Mouse (Mus musculus): ENCODE measurements around the gene Dapk3. TPM values are rescaled to one million over a fixed set of nuclear protein-coding genes. Genes with fewer than 3 reads are reported as not detected.

Dapk3 gene
- polyA plus RNA-seq, 1 experiment from 2014 or later: 66.9 TPM

DNA sequence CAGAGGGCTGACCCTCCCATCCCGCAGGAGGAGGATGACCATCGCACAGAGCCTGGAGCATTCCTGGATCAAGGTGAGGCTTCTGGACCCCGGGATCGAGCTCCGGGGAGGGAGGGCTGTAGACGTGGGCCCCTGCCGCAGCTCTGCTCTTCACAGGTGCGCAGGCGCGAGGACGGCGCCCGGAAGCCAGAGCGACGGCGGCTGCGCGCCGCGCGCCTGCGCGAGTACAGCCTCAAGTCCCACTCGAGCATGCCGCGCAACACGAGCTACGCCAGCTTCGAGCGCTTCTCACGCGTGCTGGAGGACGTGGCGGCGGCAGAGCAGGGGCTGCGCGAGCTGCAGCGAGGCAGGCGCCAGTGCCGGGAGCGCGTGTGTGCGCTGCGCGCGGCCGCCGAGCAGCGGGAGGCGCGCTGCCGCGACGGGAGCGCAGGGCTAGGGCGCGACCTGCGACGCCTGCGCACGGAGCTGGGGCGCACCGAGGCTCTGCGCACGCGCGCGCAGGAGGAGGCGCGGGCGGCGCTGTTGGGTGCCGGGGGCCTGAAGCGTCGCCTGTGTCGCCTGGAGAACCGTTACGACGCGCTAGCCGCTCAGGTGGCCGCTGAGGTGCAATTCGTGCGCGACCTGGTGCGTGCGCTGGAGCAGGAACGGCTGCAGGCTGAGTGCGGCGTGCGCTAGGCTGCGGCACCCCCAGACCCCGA, 9.6 kb downstream of the Dapk3 start:
- Histone ChIP-seq H3K36me3 (ENCODE audit: control insufficient read depth, insufficient read depth, low read length) (peaks cover 20% of the 10 kb centered on the region), H3K27ac (replicated peaks; ENCODE audit: low read depth, low read length) (peak overlapping the region; percentile 97), H3K4me2 (ENCODE audit: low read length) (peak overlapping the region; percentile 97), H3K4me3 (replicated peaks; ENCODE audit: low read depth, low read length) (peak overlapping the region; percentile 63), H3K9me3 (ENCODE audit: control insufficient read depth, low read length) (no peaks in the 10 kb centered on the region), H3K9ac (replicated peaks; ENCODE audit: low read length) (peak overlapping the region; percentile 73), H3K4me1 (ENCODE audit: control insufficient read depth, insufficient read depth, low read length) (peaks cover 9% of the 10 kb centered on the region; the same call in 1 of the 2 replicates), H3K27me3 (ENCODE audit: control insufficient read depth, insufficient read depth, low read length) (peaks cover 19% of the 10 kb centered on the region; the same call in 1 of the 2 replicates)
- DNase-seq: peak; percentile 95
- peak; percentile 90 for ATAC-seq (ENCODE audit: low FRiP score, low TSS enrichment)
- under 1% methylated on average over 93 of the region's 93 CpGs for WGBS

DNA sequence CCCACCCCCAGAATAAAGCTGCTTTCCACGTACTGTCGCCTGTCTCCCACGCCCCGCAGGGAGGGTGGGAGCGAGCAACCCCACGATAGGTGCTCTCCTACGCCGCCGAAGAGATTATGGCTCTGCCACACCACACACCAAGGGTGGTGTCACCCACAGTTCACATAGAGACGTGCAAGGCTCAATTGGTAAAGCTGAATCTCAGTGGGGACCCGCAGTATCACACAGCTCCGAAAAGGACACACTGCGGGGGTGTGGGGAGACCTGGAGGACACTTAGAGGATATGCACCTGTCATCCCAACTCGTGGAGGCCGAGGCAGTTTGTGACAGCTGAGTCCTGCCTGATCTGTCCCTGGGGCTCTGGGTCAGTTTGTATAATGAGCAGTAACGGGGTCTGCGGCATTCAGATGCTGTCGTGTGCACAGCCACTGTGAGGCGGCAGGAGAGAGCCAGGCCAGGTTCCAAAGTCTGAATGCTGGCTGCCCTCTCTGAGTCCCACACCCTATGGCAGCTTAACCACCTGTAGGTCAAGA, 10.2 kb downstream of the Dapk3 start:
- Histone ChIP-seq H3K27ac (replicated peaks; ENCODE audit: low read depth, low read length) (peak overlapping the region; percentile 97), H3K4me2 (ENCODE audit: low read length) (peak overlapping the region; percentile 97), H3K9me3 (ENCODE audit: control insufficient read depth, low read length) (no peaks in the 10 kb centered on the region), H3K27me3 (ENCODE audit: control insufficient read depth, insufficient read depth, low read length) (peaks cover 19% of the 10 kb centered on the region; the same call in 1 of the 2 replicates), H3K4me3 (replicated peaks; ENCODE audit: low read depth, low read length) (peak overlapping the region; percentile 63), H3K4me1 (ENCODE audit: control insufficient read depth, insufficient read depth, low read length) (peaks cover 9% of the 10 kb centered on the region; the same call in 1 of the 2 replicates), H3K36me3 (ENCODE audit: control insufficient read depth, insufficient read depth, low read length) (peaks cover 20% of the 10 kb centered on the region), H3K9ac (replicated peaks; ENCODE audit: low read length) (peak overlapping the region; percentile 73)
- ATAC-seq (ENCODE audit: low FRiP score, low TSS enrichment) (peak; percentile 11), DNase-seq (peak; percentile 64)
- 1% methylated on average over 19 of the region's 19 CpGs for whole genome bisulfite sequencing

DNA sequence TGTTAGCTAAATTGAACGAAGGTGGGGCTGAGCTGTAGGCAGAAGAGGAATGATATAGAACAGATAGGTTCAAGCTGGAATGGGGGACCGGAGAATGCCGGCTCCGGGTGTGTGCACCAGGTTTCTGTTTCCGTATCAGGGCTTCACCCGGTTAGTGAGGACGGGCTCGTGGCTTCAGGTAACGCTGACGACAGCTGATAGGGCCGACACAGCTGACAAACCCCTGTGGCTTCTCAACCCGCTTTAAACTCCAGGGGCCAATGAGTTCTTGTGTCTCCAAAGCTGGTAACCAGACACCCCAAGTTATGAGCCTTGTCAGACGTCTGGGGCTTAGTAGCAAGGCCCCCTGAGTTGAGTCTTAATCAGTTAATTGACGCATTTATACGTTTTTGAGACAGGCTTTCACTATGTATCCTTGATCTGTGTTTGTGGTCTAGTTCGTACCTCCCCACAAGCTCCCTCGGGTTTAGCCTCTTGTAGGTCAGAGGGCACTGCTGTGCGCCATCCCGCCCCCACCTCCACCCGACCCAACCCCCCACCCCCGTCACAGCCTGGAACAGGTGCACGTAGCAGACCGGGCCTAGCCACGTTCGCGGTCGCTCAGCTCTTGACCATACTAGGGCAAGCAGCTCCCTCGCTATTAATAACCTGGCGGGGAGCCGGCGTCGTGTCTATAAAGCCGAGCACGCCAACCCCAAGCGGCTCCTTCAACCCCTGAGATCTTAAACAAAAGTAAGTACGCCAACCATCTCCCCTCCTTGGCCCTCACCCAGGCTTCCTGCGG, 11.4 kb downstream of the Dapk3 start:
- Histone ChIP-seq H3K27ac (replicated peaks; ENCODE audit: low read depth, low read length) (no peak overlapping the region), H3K9ac (replicated peaks; ENCODE audit: low read length) (no peak overlapping the region), H3K4me1 (ENCODE audit: control insufficient read depth, insufficient read depth, low read length) (peaks cover 9% of the 10 kb centered on the region; the same call in 1 of the 2 replicates), H3K27me3 (ENCODE audit: control insufficient read depth, insufficient read depth, low read length) (peaks cover 19% of the 10 kb centered on the region; the same call in 1 of the 2 replicates), H3K4me3 (replicated peaks; ENCODE audit: low read depth, low read length) (no peak overlapping the region), H3K4me2 (ENCODE audit: low read length) (no peak overlapping the region), H3K36me3 (ENCODE audit: control insufficient read depth, insufficient read depth, low read length) (peaks cover 16% of the 10 kb centered on the region), H3K9me3 (ENCODE audit: control insufficient read depth, low read length) (no peaks in the 10 kb centered on the region)
- ATAC-seq (ENCODE audit: low FRiP score, low TSS enrichment) (no peak), DNase-seq (no peak)
- WGBS: 17% methylated on average over 37 of the region's 37 CpGs

DNA sequence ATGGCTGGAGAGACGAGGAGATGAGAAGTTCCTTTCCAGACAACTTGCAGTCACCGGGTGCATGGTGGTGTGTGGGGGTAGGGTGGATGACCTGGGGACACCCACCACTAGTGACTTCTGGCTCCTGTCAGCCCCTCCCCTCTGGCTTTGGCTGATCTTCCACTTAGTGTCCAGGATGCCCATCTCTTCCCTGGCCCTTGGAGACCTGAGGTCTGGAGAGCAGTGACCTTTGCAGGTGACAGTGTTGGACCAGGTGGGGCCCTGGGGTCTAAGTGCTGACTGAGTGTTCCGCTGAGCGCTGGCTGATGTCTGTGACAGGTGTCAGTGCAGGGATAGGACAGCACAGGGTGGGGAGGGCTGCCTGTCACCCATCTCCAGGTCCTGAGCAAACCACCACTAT, 12.5 kb downstream of the Dapk3 start:
- no peak overlapping the region for H3K9ac ChIP-seq (replicated peaks; ENCODE audit: low read length)
- no peak overlapping the region for H3K4me3 ChIP-seq (replicated peaks; ENCODE audit: low read depth, low read length)
- 67% methylated on average over 4 of the region's 4 CpGs for WGBS
- peaks cover 7% of the 10 kb centered on the region for H3K36me3 ChIP-seq (ENCODE audit: control insufficient read depth, insufficient read depth, low read length)
- H3K27ac ChIP-seq (replicated peaks; ENCODE audit: low read depth, low read length): no peak overlapping the region
- ATAC-seq (ENCODE audit: low FRiP score, low TSS enrichment) (no peak), DNase-seq (no peak)
- peaks cover 9% of the 10 kb centered on the region; the same call in 1 of the 2 replicates for H3K4me1 ChIP-seq (ENCODE audit: control insufficient read depth, insufficient read depth, low read length)
- H3K9me3 ChIP-seq (ENCODE audit: control insufficient read depth, low read length): no peaks in the 10 kb centered on the region
- H3K4me2 ChIP-seq (ENCODE audit: low read length): no peak overlapping the region
- peaks cover 19% of the 10 kb centered on the region; the same call in 1 of the 2 replicates for H3K27me3 ChIP-seq (ENCODE audit: control insufficient read depth, insufficient read depth, low read length)

DNA sequence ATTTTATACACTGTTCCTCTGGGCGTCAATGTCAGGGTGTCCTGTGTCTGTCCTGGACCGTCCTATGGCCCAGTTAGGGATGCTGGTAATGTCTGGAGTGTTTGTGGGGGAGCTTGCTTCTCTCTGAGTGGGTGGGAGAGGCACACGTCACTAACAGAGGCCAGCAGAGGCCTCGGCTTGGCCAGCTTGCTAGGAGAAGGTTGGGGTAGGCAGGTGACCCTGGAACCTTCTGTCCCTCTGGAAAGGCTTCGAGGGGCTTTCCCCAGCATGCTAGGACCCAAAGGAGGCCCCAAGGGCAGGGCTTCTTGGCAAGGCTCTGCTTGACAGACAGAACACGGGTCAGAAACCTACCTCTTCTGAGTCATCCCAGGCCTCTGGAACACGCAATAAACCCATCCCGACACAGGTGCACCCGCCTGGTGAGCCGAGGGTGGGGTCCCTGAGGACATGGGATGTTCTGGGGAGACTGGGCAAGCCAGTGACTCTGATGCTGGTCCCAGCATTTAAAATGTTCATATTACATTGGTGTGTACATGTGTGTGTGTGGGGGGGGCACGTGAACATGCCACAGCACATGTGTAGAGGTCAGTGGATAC, 13.8 kb downstream of the Dapk3 start:
- no peak overlapping the region for H3K27ac ChIP-seq (replicated peaks; ENCODE audit: low read depth, low read length)
- H3K27me3 ChIP-seq (ENCODE audit: control insufficient read depth, insufficient read depth, low read length): peaks cover 19% of the 10 kb centered on the region; the same call in 1 of the 2 replicates
- H3K4me3 ChIP-seq (replicated peaks; ENCODE audit: low read depth, low read length): no peak overlapping the region
- ATAC-seq (ENCODE audit: low FRiP score, low TSS enrichment): no peak
- H3K36me3 ChIP-seq (ENCODE audit: control insufficient read depth, insufficient read depth, low read length): no peaks in the 10 kb centered on the region
- no peak overlapping the region for H3K4me2 ChIP-seq (ENCODE audit: low read length)
- H3K9me3 ChIP-seq (ENCODE audit: control insufficient read depth, low read length): no peaks in the 10 kb centered on the region
- H3K9ac ChIP-seq (replicated peaks; ENCODE audit: low read length): no peak overlapping the region
- WGBS: 70% methylated on average over 11 of the region's 11 CpGs
- peaks cover 9% of the 10 kb centered on the region; the same call in 1 of the 2 replicates for H3K4me1 ChIP-seq (ENCODE audit: control insufficient read depth, insufficient read depth, low read length)
- no peak for DNase-seq

DNA sequence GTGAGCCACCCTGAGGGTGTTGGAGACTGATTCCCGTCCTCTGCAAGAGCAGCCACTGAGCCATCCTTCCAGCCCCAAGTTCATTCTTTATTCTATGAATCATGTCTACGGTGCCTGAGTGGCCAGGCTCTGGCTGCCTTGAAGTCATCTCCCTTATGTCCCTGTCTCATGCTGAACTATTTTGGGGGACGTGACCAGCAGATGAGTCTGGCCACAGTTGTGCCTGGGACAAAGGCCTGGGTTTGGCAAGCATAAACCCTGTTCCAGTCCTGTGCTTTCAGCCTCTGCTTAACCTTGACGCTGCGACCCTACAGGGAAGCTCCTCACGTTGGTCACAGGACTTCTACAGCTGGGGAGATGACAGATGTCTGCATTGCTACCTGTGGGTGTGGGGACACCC, 14.5 kb downstream of the Dapk3 start:
- ATAC-seq (ENCODE audit: low FRiP score, low TSS enrichment) (no peak), DNase-seq (no peak)
- Histone ChIP-seq H3K36me3 (ENCODE audit: control insufficient read depth, insufficient read depth, low read length) (no peaks in the 10 kb centered on the region), H3K9ac (replicated peaks; ENCODE audit: low read length) (no peak overlapping the region), H3K4me3 (replicated peaks; ENCODE audit: low read depth, low read length) (no peak overlapping the region), H3K27ac (replicated peaks; ENCODE audit: low read depth, low read length) (no peak overlapping the region), H3K9me3 (ENCODE audit: control insufficient read depth, low read length) (no peaks in the 10 kb centered on the region), H3K4me2 (ENCODE audit: low read length) (no peak overlapping the region), H3K27me3 (ENCODE audit: control insufficient read depth, insufficient read depth, low read length) (peaks cover 19% of the 10 kb centered on the region; the same call in 1 of the 2 replicates), H3K4me1 (ENCODE audit: control insufficient read depth, insufficient read depth, low read length) (peaks cover 5% of the 10 kb centered on the region; the same call in 1 of the 2 replicates)
- 54% methylated on average over 6 of the region's 6 CpGs for WGBS

DNA sequence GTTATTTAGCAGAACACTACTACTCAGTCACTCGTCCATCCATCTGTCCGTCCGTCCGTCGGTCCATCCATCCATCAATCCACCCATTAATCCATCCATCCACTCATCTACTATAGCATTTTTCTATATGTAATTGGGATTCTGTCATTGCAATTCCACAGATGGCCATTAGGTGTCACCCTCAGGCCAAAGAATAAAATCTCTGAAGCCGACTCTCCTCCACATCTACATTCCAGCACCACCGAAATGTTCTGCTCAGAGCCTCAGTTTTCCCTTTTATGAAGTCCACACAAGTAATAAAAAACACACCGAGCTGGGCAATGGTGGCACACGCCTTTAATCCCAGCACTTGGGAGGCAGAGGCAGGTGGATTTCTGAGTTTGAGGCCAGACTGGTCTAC, 15.4 kb downstream of the Dapk3 start:
- no peak overlapping the region for H3K4me2 ChIP-seq (ENCODE audit: low read length)
- no peak overlapping the region for H3K9ac ChIP-seq (replicated peaks; ENCODE audit: low read length)
- H3K27me3 ChIP-seq (ENCODE audit: control insufficient read depth, insufficient read depth, low read length): peaks cover 19% of the 10 kb centered on the region; the same call in 1 of the 2 replicates
- 3% methylated on average over 9 of the region's 9 CpGs for WGBS
- H3K4me3 ChIP-seq (replicated peaks; ENCODE audit: low read depth, low read length): no peak overlapping the region
- DNase-seq (peak; percentile 90), ATAC-seq (ENCODE audit: low FRiP score, low TSS enrichment) (no peak)
- H3K9me3 ChIP-seq (ENCODE audit: control insufficient read depth, low read length): no peaks in the 10 kb centered on the region
- H3K4me1 ChIP-seq (ENCODE audit: control insufficient read depth, insufficient read depth, low read length): peaks cover 2% of the 10 kb centered on the region; the same call in 1 of the 2 replicates
- H3K36me3 ChIP-seq (ENCODE audit: control insufficient read depth, insufficient read depth, low read length): no peaks in the 10 kb centered on the region
- no peak overlapping the region for H3K27ac ChIP-seq (replicated peaks; ENCODE audit: low read depth, low read length)

DNA sequence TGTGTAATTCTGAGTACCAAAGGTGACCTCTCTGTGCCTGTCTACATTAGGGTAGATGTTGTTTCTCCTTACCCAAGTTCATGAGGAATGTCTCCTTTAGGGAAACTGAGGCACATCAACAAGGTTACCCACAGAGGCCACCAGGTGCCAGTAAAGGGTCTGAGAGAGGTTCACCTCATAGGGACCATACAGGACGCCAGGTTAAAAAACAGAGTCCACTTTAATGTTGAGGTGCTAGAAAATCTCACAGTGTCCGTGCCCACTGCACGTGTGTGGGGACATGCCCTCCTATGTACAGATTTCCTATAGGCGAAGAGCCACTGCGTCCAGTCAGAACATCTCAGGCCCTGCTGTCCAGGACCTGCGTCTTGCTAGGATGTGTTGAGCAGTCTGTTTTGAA, 16.2 kb downstream of the Dapk3 start:
- H3K4me1 ChIP-seq (ENCODE audit: control insufficient read depth, insufficient read depth, low read length): no peaks in the 10 kb centered on the region
- WGBS: 86% methylated on average over 6 of the region's 6 CpGs
- H3K36me3 ChIP-seq (ENCODE audit: control insufficient read depth, insufficient read depth, low read length): no peaks in the 10 kb centered on the region
- no peak overlapping the region for H3K4me2 ChIP-seq (ENCODE audit: low read length)
- no peak overlapping the region for H3K9ac ChIP-seq (replicated peaks; ENCODE audit: low read length)
- H3K4me3 ChIP-seq (replicated peaks; ENCODE audit: low read depth, low read length): no peak overlapping the region
- H3K27ac ChIP-seq (replicated peaks; ENCODE audit: low read depth, low read length): no peak overlapping the region
- peaks cover 19% of the 10 kb centered on the region; the same call in 1 of the 2 replicates for H3K27me3 ChIP-seq (ENCODE audit: control insufficient read depth, insufficient read depth, low read length)
- ATAC-seq (ENCODE audit: low FRiP score, low TSS enrichment) (no peak), DNase-seq (no peak)
- H3K9me3 ChIP-seq (ENCODE audit: control insufficient read depth, low read length): no peaks in the 10 kb centered on the region
